Mouse (Mus musculus): Measurements from ENCODE around the gene Ascl5.

The Ascl5 gene

DNA sequence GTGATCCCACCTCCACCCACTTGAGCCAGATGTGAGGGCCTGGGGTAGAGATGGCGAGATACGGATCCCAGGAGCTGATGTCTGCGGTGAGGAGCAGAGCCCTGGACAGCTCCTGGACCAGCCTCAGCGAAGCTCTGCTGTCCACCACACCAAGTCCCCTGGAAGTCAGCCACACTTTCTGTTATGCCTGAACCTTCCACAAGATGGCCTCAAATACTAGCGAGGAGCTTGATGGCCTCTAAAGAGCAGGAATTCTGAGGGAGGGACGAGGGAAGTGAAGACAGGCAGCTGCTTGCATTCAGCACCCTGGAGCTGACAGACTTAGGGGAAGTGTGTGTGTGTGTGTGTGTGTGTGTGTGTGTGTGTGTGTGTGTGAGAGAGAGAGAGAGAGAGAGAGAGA is 861 bp downstream of the Ascl5 start:
- peak; percentile 79 to 86 for DNase-seq

GRCm38 (mm10) chr1:136052547-136052946 is 1.9 kb downstream of the Ascl5 start, which contains the start of gene Cacna1s:
Gene Cacna1s (plus strand): TSS chr1:136052750.
- DNase-seq: peak; percentile 18 to 37

- DNase-seq: no peak
These were observed 5.2 kb downstream of the Ascl5 start for GRCm38 (mm10) chr1:136055771-136056170.

- DNase-seq: no peak
These were observed 8.0 kb downstream of the Ascl5 start for GRCm38 (mm10) chr1:136058594-136058993.

DNA sequence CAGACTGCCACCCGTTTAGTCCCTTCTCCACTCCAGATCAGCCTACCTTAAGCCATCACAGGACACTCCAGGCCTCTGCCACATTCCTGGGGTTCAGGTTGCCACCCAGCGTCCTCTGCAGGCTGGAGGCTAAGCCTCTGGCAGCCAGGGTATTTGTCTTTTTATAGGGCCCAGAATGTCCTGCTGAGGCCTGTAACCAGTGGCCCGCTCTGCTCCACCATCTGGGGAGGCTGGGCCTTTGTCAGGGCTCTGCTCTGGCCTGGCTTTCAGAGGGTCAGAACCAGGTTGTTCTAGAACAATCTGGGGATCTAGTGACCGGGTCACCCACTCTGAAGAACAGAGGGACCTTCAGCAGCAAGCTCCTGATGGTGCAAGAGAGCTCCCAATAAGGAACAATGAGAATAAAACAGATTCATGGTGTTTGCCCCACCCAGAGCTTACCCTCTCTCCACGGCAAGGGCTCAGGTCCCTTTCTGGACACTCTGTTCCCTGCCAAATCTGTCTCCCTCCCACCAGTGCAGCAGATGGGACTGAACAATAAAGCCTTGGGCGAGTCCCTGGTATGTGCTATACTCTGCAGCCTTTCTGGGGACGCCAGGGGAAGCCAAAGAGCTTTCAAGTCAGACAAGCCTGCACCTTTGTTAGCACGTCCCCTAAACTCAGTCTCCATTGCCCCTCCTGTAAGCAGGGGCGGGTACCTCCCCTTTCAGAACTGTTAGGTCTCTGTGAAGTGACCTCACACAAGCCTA is 10.6 kb downstream of the Ascl5 start:
- peak; percentile 83 to 86 for DNase-seq

DNA sequence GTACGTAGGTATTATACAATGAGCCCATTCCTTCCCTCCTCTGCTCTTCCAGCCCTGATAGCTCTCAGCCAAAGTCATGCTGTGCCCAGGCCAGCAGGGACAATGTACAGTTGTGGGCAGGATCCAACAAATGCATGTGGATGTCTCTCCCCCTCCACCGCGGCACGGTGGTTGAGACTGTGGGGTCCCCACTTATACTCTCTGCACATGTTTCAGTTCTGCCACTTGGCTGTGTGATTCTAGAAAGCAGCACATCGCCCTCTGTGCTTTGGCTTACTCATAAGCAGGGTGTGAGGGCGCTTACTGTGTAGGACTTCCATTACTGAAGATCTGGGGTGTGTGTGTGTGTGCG is 11.2 kb downstream of the Ascl5 start:
- DNase-seq: no peak

DNA sequence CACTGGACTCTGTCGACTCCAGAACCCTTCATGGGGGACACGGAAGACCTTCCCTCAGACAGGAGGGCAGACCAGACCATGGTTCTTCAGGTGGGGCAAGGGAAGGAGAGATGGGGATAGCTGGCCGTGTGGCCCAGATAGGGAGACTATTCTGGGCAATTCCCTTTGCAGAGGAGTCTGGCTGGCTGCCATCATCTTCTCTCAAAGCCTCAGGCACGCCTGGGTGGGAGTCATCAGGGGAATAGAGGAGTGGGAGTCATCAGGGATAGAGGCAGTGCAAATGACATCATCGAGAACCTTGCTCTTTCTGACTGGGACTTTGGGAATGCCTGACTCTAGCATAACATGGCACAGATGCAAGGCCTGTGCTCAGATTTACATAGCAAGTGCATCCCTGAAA is 13.4 kb downstream of the Ascl5 start:
- DNase-seq: no peak

- no peak for DNase-seq
These were observed 16.0 kb downstream of the Ascl5 start for GRCm38 (mm10) chr1:136066621-136067020.

DNA sequence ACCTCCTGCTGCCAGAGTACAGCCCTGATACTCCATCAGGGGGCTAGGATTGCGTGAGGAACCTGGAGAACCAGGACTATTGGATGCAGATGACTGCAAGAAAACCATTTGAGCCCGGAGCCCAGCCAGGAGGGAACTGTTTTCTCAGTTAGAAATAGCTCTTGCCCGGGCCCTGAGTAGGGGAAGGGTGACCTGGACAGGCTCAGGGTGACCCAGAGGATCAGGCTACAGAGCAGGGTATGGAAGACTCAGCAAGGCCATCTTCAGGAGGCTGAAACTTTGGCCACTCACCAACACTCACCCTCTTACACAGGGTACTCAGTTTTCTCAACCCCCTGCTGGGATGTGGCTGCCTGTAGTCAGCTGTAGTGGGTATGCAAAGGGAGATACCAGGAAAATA is 17.0 kb downstream of the Ascl5 start:
- DNase-seq: no peak

DNA sequence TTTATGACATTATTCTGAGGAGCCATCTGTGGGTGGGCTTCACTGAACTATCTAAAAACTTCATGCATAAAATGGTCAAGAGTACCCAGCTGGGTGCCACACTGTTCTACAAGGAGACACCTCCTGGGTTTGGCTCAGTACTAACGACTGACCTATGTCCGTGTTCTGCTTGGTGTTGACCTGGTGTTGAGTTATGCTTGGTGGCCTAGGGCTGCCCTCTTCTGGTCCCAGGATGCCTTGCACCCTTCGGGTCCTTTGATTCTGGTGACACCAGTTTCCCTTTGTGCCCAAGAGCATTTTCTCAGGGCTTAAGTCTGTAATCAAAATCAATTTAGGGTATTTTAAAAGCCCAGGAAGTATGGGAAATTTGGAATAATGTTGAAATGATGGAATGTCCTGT is 25.5 kb downstream of the Ascl5 start:
- peak; percentile 62 to 70 for DNase-seq

- no peak for DNase-seq
These were observed 27.1 kb downstream of the Ascl5 start for GRCm38 (mm10) chr1:136077656-136078055.

- DNase-seq: no peak
These were observed 30.6 kb downstream of the Ascl5 start for GRCm38 (mm10) chr1:136081161-136081560.

DNA sequence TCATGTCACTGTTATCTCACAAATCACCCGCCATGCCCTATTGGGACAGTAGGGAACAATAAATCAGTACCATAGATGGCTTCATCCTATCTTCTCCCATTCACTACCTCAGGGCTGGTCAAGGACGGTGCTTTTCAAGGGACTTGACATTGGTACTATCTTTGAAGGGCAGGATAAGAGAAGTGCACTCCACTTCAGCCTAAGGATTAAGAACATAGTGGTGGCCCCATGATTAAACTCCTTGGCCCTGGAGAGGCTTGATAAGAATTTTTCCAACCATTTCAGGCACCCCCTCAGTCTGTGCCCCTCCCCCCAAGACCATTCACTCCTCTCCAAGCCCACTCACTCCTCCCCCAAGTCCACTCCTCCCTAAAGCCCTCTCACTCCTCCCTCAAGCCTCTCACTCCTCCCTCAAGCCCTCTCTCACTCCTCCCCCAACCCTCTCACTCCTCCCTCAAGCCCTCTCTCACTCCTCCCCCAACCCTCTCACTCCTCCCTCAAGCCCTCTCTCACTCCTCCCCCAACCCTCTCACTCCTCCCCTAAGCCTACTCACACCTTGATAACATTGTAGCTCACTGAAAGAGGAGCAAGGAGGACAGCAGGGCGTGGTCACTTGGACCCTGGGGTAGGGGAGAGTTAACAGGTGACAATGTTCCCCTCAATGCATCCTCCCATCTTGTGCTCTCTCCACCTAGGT is 35.5 kb downstream of the Ascl5 start:
- no peak for DNase-seq

DNA sequence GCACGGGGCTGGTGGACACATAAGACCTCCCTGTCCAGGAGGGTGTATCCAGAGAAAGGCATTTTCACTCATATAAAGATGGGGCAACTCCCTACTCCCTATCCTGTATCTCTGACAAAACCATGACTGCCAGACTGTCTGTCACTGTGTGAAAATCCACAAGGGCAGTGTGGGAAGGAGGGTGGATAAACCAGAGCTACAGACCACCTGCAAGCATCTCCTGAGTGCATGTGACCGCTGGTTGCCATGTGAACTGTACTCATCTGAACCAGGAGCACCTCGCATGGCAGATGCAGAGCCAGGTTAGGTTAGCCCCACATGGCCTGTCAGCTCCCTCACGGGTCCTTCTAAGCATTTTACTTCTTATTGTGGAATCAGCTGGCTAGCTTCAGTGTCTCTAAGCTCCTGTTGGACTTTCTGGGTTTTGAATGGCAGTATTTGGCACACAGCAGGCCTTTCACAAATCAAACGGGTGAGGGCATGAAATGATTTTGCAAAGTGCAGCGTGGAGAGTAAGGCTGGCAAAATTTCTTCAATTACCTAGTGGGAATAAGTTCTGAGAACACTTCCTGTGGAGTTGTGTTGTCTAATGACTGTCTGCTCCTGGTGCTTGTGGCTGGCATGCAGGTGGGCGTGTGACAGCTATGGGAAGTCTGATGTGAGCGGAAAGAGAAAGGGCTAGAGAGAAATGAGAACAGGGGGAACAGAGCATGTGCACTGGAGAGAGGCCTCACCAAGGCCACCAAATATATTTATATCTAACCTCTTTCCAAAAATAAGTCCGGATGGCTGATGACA is 39.0 kb downstream of the Ascl5 start:
- DNase-seq: no peak

DNA sequence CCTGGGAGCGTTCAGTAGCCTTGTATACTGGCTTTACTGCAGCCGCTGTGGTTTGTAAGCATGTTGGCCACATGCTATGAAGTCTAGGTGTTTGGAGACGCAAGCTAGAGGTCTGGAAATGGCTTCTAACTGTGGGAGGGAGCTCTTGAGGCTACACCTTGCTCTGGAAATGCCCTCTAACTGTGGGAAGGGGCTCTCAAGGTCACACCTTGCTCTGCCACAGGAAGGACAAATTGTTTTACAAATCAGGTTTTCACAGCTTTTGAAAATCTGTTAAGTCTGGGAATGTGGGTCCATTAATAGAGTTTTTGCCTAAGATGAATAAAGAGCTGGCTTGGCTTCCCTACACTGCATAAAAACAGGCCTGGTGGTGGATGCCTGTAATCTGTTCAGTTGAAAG is 43.1 kb downstream of the Ascl5 start:
- DNase-seq: no peak

DNA sequence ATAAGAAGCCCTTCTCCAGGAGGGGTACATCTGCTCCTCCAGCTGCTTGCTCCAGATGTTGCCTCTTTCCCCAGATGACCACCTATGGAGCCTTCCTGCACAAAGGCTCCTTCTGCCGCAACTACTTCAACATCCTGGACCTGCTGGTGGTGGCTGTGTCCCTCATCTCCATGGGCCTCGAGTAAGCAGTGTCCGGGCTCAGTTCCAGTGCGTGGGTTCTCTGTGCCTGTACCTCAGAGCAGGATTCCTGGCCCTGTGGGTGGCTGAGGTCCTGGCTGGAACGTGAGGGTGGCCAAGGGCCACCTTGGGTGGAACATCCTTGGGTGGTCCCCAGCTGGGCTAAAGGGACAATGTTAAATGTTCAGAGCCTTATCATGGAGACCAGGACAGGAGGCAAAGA is 44.2 kb downstream of the Ascl5 start:
- DNase-seq: no peak

Measured in kidney, postnatal 4 days (tissue).